ENCODE assay signal across 8 mouse cellular contexts in genomic region chr16:20497980-20498676, GRCm38 (mm10). TPM values are rescaled to one million over a fixed set of nuclear protein-coding genes. Genes with fewer than 3 reads are reported as not detected.
A peak's percentile ranks its signal among the peaks of the same experiment; 100 is the strongest.
DNase-seq lines count a peak whose midpoint lies in the region; ATAC-seq and TF ChIP-seq lines count a peak whose summit lies in the region.

No protein-coding gene starts in this region.

- peak overlapping the region; percentile 82 for H3K4me2 ChIP-seq in limb, embryonic 15.5 days
- H3K4me2 ChIP-seq in stomach, embryonic 16.5 days (ENCODE audit: low read depth, low read length): peak overlapping the region; percentile 95

- 37% methylated on average over 16 of the region's 16 CpGs for WGBS in thymus, adult 2 months
- WGBS in limb, embryonic 15.5 days: 8% methylated on average over 16 of the region's 16 CpGs
- 8% methylated on average over 16 of the region's 16 CpGs for WGBS in stomach, embryonic 16.5 days

- peaks cover 14% of the 10 kb centered on the region for H3K4me1 ChIP-seq in thymus, adult 2 months (replicated peaks; ENCODE audit: control insufficient read depth, insufficient read depth, low read length)
- H3K4me1 ChIP-seq in limb, embryonic 15.5 days: peaks cover 16% of the 10 kb centered on the region
- peaks cover 3% of the 10 kb centered on the region; the same call in 1 of the 2 replicates for H3K4me1 ChIP-seq in stomach, embryonic 16.5 days (ENCODE audit: control insufficient read depth, insufficient read depth, low read length)

- TF ChIP-seq CTCF in thymus, adult 2 months (IDR thresholded peaks at IDR 0.05; ENCODE audit: borderline replicate concordance, control insufficient read depth, extremely low read depth, insufficient read depth, low read length, poor library complexity): no peak

- peaks cover 22% of the 10 kb centered on the region for H3K36me3 ChIP-seq in thymus, adult 2 months (ENCODE audit: control insufficient read depth, insufficient read depth, low read length)
- H3K36me3 ChIP-seq in limb, embryonic 15.5 days: peaks cover 22% of the 10 kb centered on the region
- H3K36me3 ChIP-seq in stomach, embryonic 16.5 days (ENCODE audit: control insufficient read depth, insufficient read depth, low read length): peaks cover 17% of the 10 kb centered on the region

- no peaks in the 10 kb centered on the region for H3K27me3 ChIP-seq in thymus, adult 2 months (ENCODE audit: control insufficient read depth, insufficient read depth, low read length)
- no peaks in the 10 kb centered on the region for H3K27me3 ChIP-seq in limb, embryonic 15.5 days
- H3K27me3 ChIP-seq in stomach, embryonic 16.5 days (ENCODE audit: control insufficient read depth, insufficient read depth, low read length): no peaks in the 10 kb centered on the region

- H3K4me3 ChIP-seq in thymus, adult 2 months (ENCODE audit: control insufficient read depth, insufficient read depth, low read length): peak overlapping the region; percentile 80
- peak overlapping the region; percentile 86 for H3K4me3 ChIP-seq in limb, embryonic 15.5 days
- peak overlapping the region; percentile 61 for H3K4me3 ChIP-seq in stomach, embryonic 16.5 days (replicated peaks; ENCODE audit: low read length)

- no peak overlapping the region for H3K27ac ChIP-seq in thymus, adult 2 months (ENCODE audit: control insufficient read depth, insufficient read depth, low read length)
- peak overlapping the region; percentile 60 for H3K27ac ChIP-seq in limb, embryonic 15.5 days
- peak overlapping the region; percentile 44 for H3K27ac ChIP-seq in stomach, embryonic 16.5 days (ENCODE audit: low read length)

- peak overlapping the region; percentile 86; the same call in 1 of the 2 replicates for H3K9ac ChIP-seq in limb, embryonic 15.5 days
- peak overlapping the region; percentile 57 for H3K9ac ChIP-seq in stomach, embryonic 16.5 days (ENCODE audit: low read length)

- DNase-seq in CD4-positive, CD25-positive, alpha-beta regulatory T cell, adult 2 months (ENCODE audit: low read depth, low spot score): peak; percentile 10
- peak; percentile 36 for DNase-seq in thymus, adult 2 months
- no peak for DNase-seq in thymus, postnatal 0 days (ENCODE audit: low spot score)
- no peak for DNase-seq in retina, embryonic 14.5 days (ENCODE audit: low spot score)
- no peak for DNase-seq in embryo, embryonic 11 days

- TF ChIP-seq POLR2A in thymus, adult 2 months (IDR thresholded peaks at IDR 0.05; ENCODE audit: control insufficient read depth, extremely low read depth, insufficient read depth, low read length, poor library complexity): no peak

- ATAC-seq in CD4-positive, CD25-positive, alpha-beta regulatory T cell, adult 4 months: no peak
- no peak for ATAC-seq in limb, embryonic 15.5 days (ENCODE audit: insufficient number of reproducible peaks, low FRiP score, low TSS enrichment, low read depth)
- no peak for ATAC-seq in stomach, embryonic 16.5 days (ENCODE audit: insufficient read depth, low FRiP score)

- H3K9me3 ChIP-seq in limb, embryonic 15.5 days: no peaks in the 10 kb centered on the region
- no peaks in the 10 kb centered on the region for H3K9me3 ChIP-seq in stomach, embryonic 16.5 days (replicated peaks; ENCODE audit: control insufficient read depth, low read length)

RNA-seq across cellular contexts. Expression of gene Eif2b5, which starts 0.5 kb away (rescaled TPM):
- polyA plus RNA-seq in CD4-positive, CD25-positive, alpha-beta regulatory T cell, adult 4 months (2017; shearing (Covaris generic)): 10 to 100 TPM; 12.0 to 16.3 TPM
- polyA plus RNA-seq in thymus, adult 2 months (2012; rRNA removed): 40.7 and 44.7 TPM in 2 replicates
- 91.5 and 92.0 TPM in 2 replicates for polyA plus RNA-seq in thymus, postnatal 0 days (2015; fragmentation: Nextera tagmentation; extraction: Ambion mirVana)
- 88.4 and 93.5 TPM in 2 replicates for polyA plus RNA-seq in limb, embryonic 15.5 days (2015; fragmentation: Nextera tagmentation; extraction: Ambion mirVana)
- 93.0 and 94.7 TPM in 2 replicates for polyA plus RNA-seq in stomach, embryonic 16.5 days (2015; fragmentation: Nextera tagmentation; extraction: Ambion mirVana)

RNA-seq across cellular contexts. Expression of gene Dvl3, which starts 18.7 kb away (rescaled TPM):
- polyA plus RNA-seq in CD4-positive, CD25-positive, alpha-beta regulatory T cell, adult 4 months (2017; shearing (Covaris generic)): 10 to 100 TPM; 14.7 to 17.8 TPM
- 42.7 and 49.5 TPM in 2 replicates for polyA plus RNA-seq in thymus, adult 2 months (2012; rRNA removed)
- 4.7 and 5.3 TPM in 2 replicates for polyA plus RNA-seq in thymus, postnatal 0 days (2015; fragmentation: Nextera tagmentation; extraction: Ambion mirVana)
- 20.9 and 22.0 TPM in 2 replicates for polyA plus RNA-seq in limb, embryonic 15.5 days (2015; fragmentation: Nextera tagmentation; extraction: Ambion mirVana)
- polyA plus RNA-seq in stomach, embryonic 16.5 days (2015; fragmentation: Nextera tagmentation; extraction: Ambion mirVana): 17.4 and 17.6 TPM in 2 replicates

RNA-seq across cellular contexts. Expression of gene Ap2m1, which starts 37.1 kb away (rescaled TPM):
- 100 to 1,000 TPM; 452 to 618 TPM for polyA plus RNA-seq in CD4-positive, CD25-positive, alpha-beta regulatory T cell, adult 4 months (2017; shearing (Covaris generic))
- polyA plus RNA-seq in thymus, adult 2 months (2012; rRNA removed): 512 and 578 TPM in 2 replicates
- polyA plus RNA-seq in thymus, postnatal 0 days (2015; fragmentation: Nextera tagmentation; extraction: Ambion mirVana): 397 and 421 TPM in 2 replicates
- 572 and 581 TPM in 2 replicates for polyA plus RNA-seq in limb, embryonic 15.5 days (2015; fragmentation: Nextera tagmentation; extraction: Ambion mirVana)
- 565 and 588 TPM in 2 replicates for polyA plus RNA-seq in stomach, embryonic 16.5 days (2015; fragmentation: Nextera tagmentation; extraction: Ambion mirVana)

RNA-seq across cellular contexts. Expression of gene Abcf3, which starts 50.2 kb away (rescaled TPM):
- polyA plus RNA-seq in CD4-positive, CD25-positive, alpha-beta regulatory T cell, adult 4 months (2017; shearing (Covaris generic)): 10 to 100 TPM; 74.2 to 95.0 TPM
- 60.9 and 70.8 TPM in 2 replicates for polyA plus RNA-seq in thymus, adult 2 months (2012; rRNA removed)
- 50.8 and 63.7 TPM in 2 replicates for polyA plus RNA-seq in thymus, postnatal 0 days (2015; fragmentation: Nextera tagmentation; extraction: Ambion mirVana)
- polyA plus RNA-seq in limb, embryonic 15.5 days (2015; fragmentation: Nextera tagmentation; extraction: Ambion mirVana): 60.0 and 60.3 TPM in 2 replicates
- 55.0 and 63.1 TPM in 2 replicates for polyA plus RNA-seq in stomach, embryonic 16.5 days (2015; fragmentation: Nextera tagmentation; extraction: Ambion mirVana)

Comparison
In these comparisons a context has a peak if more than half of its experiments do, and no peak if none do; other contexts are left out.
1. DNase-seq: peak in CD4-positive, CD25-positive, alpha-beta regulatory T cell, adult 2 months (single experiment) and thymus, adult 2 months (single experiment); none in thymus, postnatal 0 days (single experiment), retina, embryonic 14.5 days (single experiment) and embryo, embryonic 11 days (single experiment).
2. Peak in every context shown above with its lines, with median percentiles within 50 percentile points of each other: H3K4me3 ChIP-seq.